Mouse (Mus musculus) large intestine, adult 2 months (tissue): ENCODE measurements at regions not wholly inside any gene's neighbourhood (a gene's known extent, or its start where the extent isn't known, plus 50 kb on each side); places are given as distances from the start of the nearest gene placed in this dataset.

Experiments
- DNase-seq: peaks from one replicate; pipeline ENCODE4 v3.0.0-alpha.2; 2012; ENCODE audit warnings: low read depth, low spot score
- WGBS: fragments of 180-500 bp; shearing (Covaris S2); methylation state at CpG from one replicate; pipeline ENCODE4 v1.1.7; 2018; 5-methylcytosine and 5-hydroxymethylcytosine counted together

- DNase-seq = no peak
- WGBS = 80% methylated on average over 11 of the region's 11 CpGs
Measured at GRCm38 (mm10) chr9:30533780-30534343, 107.0 kb downstream of the Snx19 start.

GRCm38 (mm10) chr9:30533091-30533779, 106.3 kb downstream of the Snx19 start:
- WGBS = 63% methylated on average over 9 of the region's 9 CpGs
- no peak for DNase-seq

- no peak for DNase-seq
- 78% methylated on average over 5 of the region's 5 CpGs for WGBS
Measured at GRCm38 (mm10) chr9:30525086-30525485, 98.2 kb downstream of the Snx19 start.

GRCm38 (mm10) chr9:30524401-30525066, 97.6 kb downstream of the Snx19 start:
- no peak for DNase-seq
- 83% methylated on average over 6 of the region's 6 CpGs for WGBS

GRCm38 (mm10) chr9:30523852-30524251, 96.9 kb downstream of the Snx19 start:
- DNase-seq = no peak
- 80% methylated on average over 2 of the region's 2 CpGs for WGBS

GRCm38 (mm10) chr9:30522595-30523350, 95.9 kb downstream of the Snx19 start:
- WGBS = 76% methylated on average over 10 of the region's 10 CpGs

GRCm38 (mm10) chr9:30521556-30522240, 94.8 kb downstream of the Snx19 start:
- DNase-seq = no peak
- WGBS = 90% methylated on average over 6 of the region's 6 CpGs

More at GRCm38 (mm10) chr9:30522595-30523350, 95.9 kb downstream of the Snx19 start:
- DNase-seq = no peak

GRCm38 (mm10) chr9:30520853-30521439, 94.0 kb downstream of the Snx19 start:
- 51% methylated on average over 9 of the region's 9 CpGs for WGBS
- DNase-seq = no peak

- no peak for DNase-seq
- WGBS = 91% methylated on average over 1 of the region's 1 CpGs
Measured at GRCm38 (mm10) chr9:30520116-30520515, 93.2 kb downstream of the Snx19 start.

GRCm38 (mm10) chr9:30519231-30519630, 92.3 kb downstream of the Snx19 start:
- DNase-seq = no peak
- WGBS = 93% methylated on average over 1 of the region's 1 CpGs
